Mouse (Mus musculus) right cerebral cortex, postnatal 10 days (tissue): ENCODE results near the gene Ncf4.

Source experiments
- DNase-seq, 2 experiments: peaks; one replicate each; pipeline ENCODE4 v3.0.0; 2021; ENCODE audit warnings: low spot score in 2 of 2

Gene Ncf4

GRCm38 (mm10) chr15:78244695-78245492 lies at the start of gene Ncf4:
Gene Ncf4, plus strand, starts transcription at chr15:78244801.
- peak; percentile 42 to 47 for DNase-seq

- DNase-seq, result peak in 1 of 2 experiments; percentile 28
Measured at GRCm38 (mm10) chr15:78195096-78195880, 49.3 kb upstream of the Ncf4 start.

GRCm38 (mm10) chr15:78204053-78204847 lies 40.4 kb upstream of the Ncf4 start:
- DNase-seq, result peak; percentile 68 to 75

GRCm38 (mm10) chr15:78205192-78205591 lies 39.4 kb upstream of the Ncf4 start:
- peak; percentile 45 to 68 for DNase-seq

GRCm38 (mm10) chr15:78206312-78206711 lies 38.3 kb upstream of the Ncf4 start, which contains the start of gene Pvalb:
Gene Pvalb, minus strand, starts transcription at chr15:78206400.
- no peak for DNase-seq

- no peak for DNase-seq
Measured at GRCm38 (mm10) chr15:78210203-78210602, 34.4 kb upstream of the Ncf4 start.

- DNase-seq, result no peak
Measured at GRCm38 (mm10) chr15:78211367-78211766, 33.2 kb upstream of the Ncf4 start.

GRCm38 (mm10) chr15:78215269-78215668 lies 29.3 kb upstream of the Ncf4 start:
- DNase-seq, result no peak

GRCm38 (mm10) chr15:78227816-78228215 lies 16.8 kb upstream of the Ncf4 start:
- DNase-seq, result no peak

GRCm38 (mm10) chr15:78231346-78232331 lies 13.0 kb upstream of the Ncf4 start:
- DNase-seq, result no peak

- no peak for DNase-seq
Measured at GRCm38 (mm10) chr15:78234823-78235509, 9.6 kb upstream of the Ncf4 start.

- peak in 1 of 2 experiments; percentile 66 for DNase-seq
Measured at GRCm38 (mm10) chr15:78239453-78239852, 5.1 kb upstream of the Ncf4 start.

- no peak for DNase-seq
Measured at GRCm38 (mm10) chr15:78239956-78240617, 4.5 kb upstream of the Ncf4 start.

- peak in 1 of 2 experiments; percentile 41 for DNase-seq
Measured at GRCm38 (mm10) chr15:78241335-78241734, 3.3 kb upstream of the Ncf4 start.

GRCm38 (mm10) chr15:78243061-78243460 lies 1.5 kb upstream of the Ncf4 start:
- no peak for DNase-seq

- peak; percentile 75 for DNase-seq
Measured at GRCm38 (mm10) chr15:78243774-78244173, 827 bp upstream of the Ncf4 start.

GRCm38 (mm10) chr15:78246143-78247116 lies 1.8 kb downstream of the Ncf4 start:
- no peak for DNase-seq

GRCm38 (mm10) chr15:78247659-78248058 lies 3.1 kb downstream of the Ncf4 start:
- DNase-seq, result no peak
